Mouse (Mus musculus) forebrain, embryonic 14.5 days (tissue): Measurements from ENCODE around the gene Mpped2. TPM values are rescaled to one million over a fixed set of nuclear protein-coding genes. Genes with fewer than 3 reads are reported as not detected.

Experiments used
- ATAC-seq: fragments of 200-750 bp; cut with Nextera tagmentation; 2 replicates; pipeline ENCODE4 v1.8.0; 2017; ENCODE audit warnings: mild to moderate bottlenecking, moderate library complexity
- DNase-seq: peaks from one replicate; pipeline ENCODE4 v3.0.0-alpha.2; 2015; ENCODE audit warnings: low spot score
- H3K27ac ChIP-seq: fragments of 300-500 bp; sonication (generic); 2 replicates; pipeline ENCODE4 v1.5.1; 2014; ENCODE audit warnings: low read depth, mild to moderate bottlenecking, control low read depth, low read length, moderate library complexity
- H3K27me3 ChIP-seq: fragments of 300-500 bp; sonication (generic); replicated peaks from 2 replicates; pipeline ENCODE4 v1.6.1; 2014; ENCODE audit warnings: low read length, control low read depth, mixed read lengths; ENCODE audit not compliant: control insufficient read depth, insufficient read depth
- H3K36me3 ChIP-seq: fragments of 300-500 bp; sonication (generic); 2 replicates; pipeline ENCODE4 v1.6.1; 2014; ENCODE audit warnings: low read length, control low read depth; ENCODE audit not compliant: control insufficient read depth, insufficient read depth
- H3K4me1 ChIP-seq: fragments of 300-500 bp; sonication (generic); 2 replicates; pipeline ENCODE4 v1.6.1; 2014; ENCODE audit warnings: antibody characterized with exemption, low read length, control low read depth; ENCODE audit not compliant: control insufficient read depth, insufficient read depth
- H3K4me2 ChIP-seq: fragments of 300-500 bp; sonication (generic); 2 replicates; pipeline ENCODE4 v1.6.1; 2014; ENCODE audit warnings: mild to moderate bottlenecking, control low read depth, low read length
- H3K4me3 ChIP-seq: fragments of 300-500 bp; sonication (generic); 2 replicates; pipeline ENCODE4 v1.5.1; 2014; ENCODE audit warnings: low read depth, low read length, control low read depth
- H3K9ac ChIP-seq: fragments of 300-500 bp; sonication (generic); 2 replicates; pipeline ENCODE4 v1.6.1; 2014; ENCODE audit warnings: mild to moderate bottlenecking, low read length, control low read depth, moderate library complexity
- H3K9me3 ChIP-seq: fragments of 300-500 bp; sonication (generic); replicated peaks from 2 replicates; pipeline ENCODE4 v1.6.1; 2016; ENCODE audit warnings: low read length, control low read depth, mixed read lengths; ENCODE audit not compliant: control insufficient read depth
- WGBS: fragments of 180-500 bp; shearing (Covaris S2); extraction: QIAGEN DNeasy Blood & Tissue Kit; methylation state at CpG from one replicate; pipeline ENCODE4 v1.1.7; 2014; 5-methylcytosine and 5-hydroxymethylcytosine counted together
- polyA plus RNA-seq: library from polyadenylated mRNA; unstranded; fragments of >200 nt; fragmentation: Nextera tagmentation; extraction: Ambion mirVana; gene quantifications from 2 replicates; pipeline ENCODE4 v1.2.1, GENCODE M21; 2014

Gene Mpped2
- polyA plus RNA-seq, result 164 and 167 TPM in 2 replicates

DNA sequence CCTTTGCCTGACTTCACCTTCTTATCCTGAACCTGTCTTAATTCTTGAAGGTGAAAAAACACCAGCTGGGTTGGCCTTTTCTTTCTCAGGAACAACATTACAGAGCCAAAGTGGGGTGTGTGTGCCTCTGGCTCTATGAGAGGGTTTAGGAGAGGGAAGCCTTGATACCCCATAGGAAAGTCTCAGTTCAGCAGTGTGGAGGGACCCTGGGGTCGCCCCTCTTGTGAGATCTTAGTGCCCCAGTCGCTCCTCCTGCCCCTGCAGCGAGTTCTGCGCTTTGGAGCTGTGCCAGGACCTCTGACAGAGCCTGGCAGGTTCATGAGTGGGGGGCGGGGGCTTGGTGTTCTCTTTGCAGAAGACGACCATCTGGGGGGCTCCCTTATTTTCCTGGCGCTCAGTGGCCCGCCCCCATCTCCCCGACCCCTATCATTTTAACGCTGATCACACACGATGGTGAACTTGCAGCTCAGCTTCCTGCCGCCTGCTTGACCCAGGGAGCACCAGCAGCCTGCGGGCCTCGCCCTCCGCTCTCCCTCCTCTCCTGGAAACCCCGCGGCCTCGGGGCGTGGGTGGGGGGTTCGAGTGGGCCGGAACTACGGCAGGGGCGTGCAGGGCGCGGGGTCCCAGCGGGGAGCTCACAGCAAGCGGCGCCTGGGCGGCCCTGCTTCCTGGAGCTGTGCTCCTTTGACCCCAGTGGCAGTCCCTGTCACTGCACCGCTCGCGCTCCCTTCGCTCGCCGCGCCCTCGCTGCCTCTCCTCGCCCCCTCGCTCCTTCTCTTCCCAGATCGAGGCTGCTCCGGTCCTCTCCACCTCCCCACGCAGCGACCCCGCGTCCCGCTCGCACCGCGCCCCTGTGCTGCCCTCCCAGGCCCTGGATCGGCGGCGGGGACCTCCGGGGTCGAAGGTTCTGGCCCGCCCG is at the start of gene Mpped2:
TSS of gene Mpped2 (plus strand) at position 487 of the 919 bp plus-strand sequence.
- peak within 1 kb of the TSS; percentile 94 for H3K4me3 ChIP-seq
- DNase-seq (peak; percentile 87), ATAC-seq (peak; percentile 54)
- H3K27me3 ChIP-seq, result no peaks in the 10 kb centered on the region
- H3K9me3 ChIP-seq, result no peaks in the 10 kb centered on the region
- peak within 1 kb of the TSS; percentile 99 for H3K9ac ChIP-seq
- under 1% methylated on average over 35 of the region's 56 CpGs for WGBS
- H3K27ac ChIP-seq, result peak within 1 kb of the TSS; percentile 100
- H3K4me2 ChIP-seq, result peak within 1 kb of the TSS; percentile 69
- H3K36me3 ChIP-seq, result no peaks in the 10 kb centered on the region
- H3K4me1 ChIP-seq, result peaks cover 8% of the 10 kb centered on the region; the same call in 1 of the 2 replicates

DNA sequence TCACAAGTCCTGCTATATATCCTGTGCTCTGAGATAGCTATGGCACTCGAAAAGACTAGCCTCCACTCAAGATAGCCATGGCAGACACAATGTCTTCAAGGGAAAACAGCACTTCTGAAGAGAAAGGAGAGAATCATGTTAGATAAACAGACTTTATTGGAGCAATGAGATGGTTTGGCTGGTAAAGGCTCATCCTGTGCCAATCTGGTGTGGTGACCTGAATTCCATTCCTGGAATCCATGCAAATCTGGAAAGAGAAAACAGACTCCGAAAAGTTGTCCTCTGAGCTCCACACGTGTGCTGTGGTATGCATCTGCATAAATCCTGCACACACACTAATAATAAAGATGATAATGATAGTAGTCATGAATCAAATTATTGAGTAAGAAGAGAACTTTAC is 48.3 kb upstream of the Mpped2 start:
- Histone ChIP-seq H3K4me2 (no peak overlapping the region), H3K4me3 (no peak overlapping the region), H3K4me1 (0 out of 2 replicates have a peak, but pooled peaks cover 6% of the 10 kb centered on the region), H3K27ac (no peak overlapping the region), H3K9ac (no peak overlapping the region), H3K27me3 (no peaks in the 10 kb centered on the region), H3K36me3 (no peaks in the 10 kb centered on the region), H3K9me3 (no peaks in the 10 kb centered on the region)
- WGBS, result 86% methylated on average over 3 of the region's 3 CpGs
- ATAC-seq, result no peak
- no peak for DNase-seq

DNA sequence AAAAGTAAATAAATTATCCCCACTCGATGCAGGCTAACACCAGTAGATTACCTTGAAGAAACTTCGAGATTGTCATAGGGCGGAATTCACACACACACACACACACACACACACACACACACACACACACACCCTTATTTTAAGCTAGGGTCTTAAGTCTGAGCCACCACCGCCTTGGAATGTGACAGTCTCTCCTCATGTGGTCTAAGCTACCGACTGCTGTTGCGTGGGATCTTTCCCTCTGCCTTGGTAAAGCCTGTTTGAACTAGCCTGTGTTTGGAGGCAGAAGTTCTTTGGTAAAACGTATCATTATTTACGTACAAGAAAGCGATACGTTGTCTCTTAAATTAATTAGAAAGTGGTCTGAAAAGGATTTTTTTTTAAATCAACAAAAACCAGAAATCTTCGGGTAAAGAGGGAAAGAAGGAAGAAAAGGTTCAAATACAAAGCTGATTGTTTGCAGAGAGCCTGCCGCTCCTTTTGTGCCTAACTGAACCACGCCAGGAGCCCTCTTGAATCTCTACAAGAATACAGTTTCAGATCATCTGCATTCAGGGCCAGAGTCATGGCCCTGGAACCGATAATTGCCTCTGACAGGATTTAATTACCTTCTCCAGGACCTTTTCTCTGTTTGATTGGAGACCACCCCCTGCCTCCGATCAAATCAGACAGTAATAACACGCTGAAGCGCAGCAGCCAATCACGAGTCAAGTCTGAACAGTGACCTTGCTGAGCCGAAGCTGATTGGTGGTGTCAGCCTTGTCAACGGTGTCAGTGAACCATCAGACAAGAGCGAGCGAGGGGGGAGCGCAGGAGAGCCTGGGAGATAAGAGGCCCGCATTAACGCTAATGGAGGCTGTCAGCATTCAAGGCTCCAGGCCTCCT is 43.1 kb upstream of the Mpped2 start:
- Histone ChIP-seq H3K4me2 (peak overlapping the region; percentile 58), H3K9ac (peak overlapping the region; percentile 64), H3K9me3 (no peaks in the 10 kb centered on the region), H3K4me3 (peak overlapping the region; percentile 38), H3K27ac (peak overlapping the region; percentile 76), H3K36me3 (no peaks in the 10 kb centered on the region), H3K27me3 (no peaks in the 10 kb centered on the region), H3K4me1 (peaks cover 9% of the 10 kb centered on the region; the same call in 1 of the 2 replicates)
- WGBS, result 3% methylated on average over 25 of the region's 25 CpGs
- ATAC-seq (peak; percentile 98), DNase-seq (peak; percentile 98)

DNA sequence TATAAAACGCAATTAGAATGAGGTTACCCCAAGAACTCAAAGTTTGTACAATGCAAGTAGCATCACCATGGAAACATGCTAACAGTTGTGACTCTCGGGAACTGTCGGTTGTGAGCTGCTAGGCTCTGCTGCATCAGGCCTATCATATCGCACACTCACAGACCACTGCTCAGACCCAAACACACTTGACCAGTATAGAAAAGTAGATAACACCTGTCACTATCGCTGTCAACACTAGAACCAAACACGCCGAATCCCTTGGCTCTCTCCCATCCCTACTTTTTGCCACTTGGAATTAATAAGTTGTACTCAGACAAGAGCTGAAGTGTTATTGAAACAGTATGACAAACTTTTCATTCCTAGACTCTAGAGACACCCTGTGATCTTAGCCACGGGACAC is 40.9 kb upstream of the Mpped2 start:
- H3K4me2 ChIP-seq, result no peak overlapping the region
- H3K4me1 ChIP-seq, result peaks cover 9% of the 10 kb centered on the region; the same call in 1 of the 2 replicates
- no peak for DNase-seq
- no peak overlapping the region for H3K4me3 ChIP-seq
- WGBS, result 58% methylated on average over 8 of the region's 8 CpGs
- H3K36me3 ChIP-seq, result no peaks in the 10 kb centered on the region
- H3K9me3 ChIP-seq, result no peaks in the 10 kb centered on the region
- H3K27ac ChIP-seq, result no peak overlapping the region
- no peak for ATAC-seq
- no peak overlapping the region for H3K9ac ChIP-seq
- H3K27me3 ChIP-seq, result no peaks in the 10 kb centered on the region

DNA sequence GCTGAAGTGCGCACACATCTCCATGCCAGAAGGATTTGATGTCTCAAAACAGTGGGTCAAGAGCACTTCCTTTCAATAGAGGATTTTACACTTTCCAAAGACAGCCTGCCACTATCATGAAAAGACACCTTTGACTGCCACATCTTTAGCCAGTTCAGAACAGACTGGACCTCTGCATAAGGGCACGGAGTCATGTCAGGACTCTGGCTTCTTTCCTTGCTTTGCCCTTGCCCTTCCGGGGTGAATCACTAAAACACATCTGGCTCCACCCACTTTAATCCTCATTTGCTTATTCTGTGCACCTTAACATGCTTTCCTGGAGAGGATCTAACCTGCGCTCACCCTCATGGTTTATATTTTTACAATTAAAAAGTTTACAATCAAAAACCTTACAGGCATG is 40.3 kb upstream of the Mpped2 start:
- no peak overlapping the region for H3K4me2 ChIP-seq
- H3K27ac ChIP-seq, result no peak overlapping the region
- whole genome bisulfite sequencing, result 87% methylated on average over 4 of the region's 4 CpGs
- ATAC-seq (no peak), DNase-seq (no peak)
- no peak overlapping the region for H3K9ac ChIP-seq
- no peak overlapping the region for H3K4me3 ChIP-seq
- no peaks in the 10 kb centered on the region for H3K36me3 ChIP-seq
- H3K4me1 ChIP-seq, result peaks cover 9% of the 10 kb centered on the region; the same call in 1 of the 2 replicates
- H3K27me3 ChIP-seq, result no peaks in the 10 kb centered on the region
- H3K9me3 ChIP-seq, result no peaks in the 10 kb centered on the region

DNA sequence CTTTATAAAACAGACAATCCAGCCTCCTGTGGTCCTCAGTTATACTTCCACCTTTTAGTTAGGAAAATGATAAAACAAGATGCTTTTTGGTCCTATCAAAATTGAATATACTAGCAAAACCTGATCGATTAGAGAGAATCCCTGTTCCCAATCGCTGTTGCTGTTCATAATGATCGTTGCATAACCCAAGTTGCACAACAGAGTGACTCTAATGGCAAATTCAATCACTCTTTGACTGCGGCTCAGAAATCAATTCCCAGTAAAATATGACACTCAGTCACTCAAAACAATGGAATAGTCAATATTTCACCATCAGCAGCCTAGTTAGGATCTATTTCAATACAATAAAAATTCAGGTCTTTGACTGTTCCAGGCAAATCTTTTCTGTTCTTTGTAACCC is 39.8 kb upstream of the Mpped2 start:
- no peak overlapping the region for H3K4me3 ChIP-seq
- peaks cover 9% of the 10 kb centered on the region; the same call in 1 of the 2 replicates for H3K4me1 ChIP-seq
- no peaks in the 10 kb centered on the region for H3K9me3 ChIP-seq
- no peaks in the 10 kb centered on the region for H3K27me3 ChIP-seq
- H3K4me2 ChIP-seq, result no peak overlapping the region
- no peak overlapping the region for H3K9ac ChIP-seq
- ATAC-seq (no peak), DNase-seq (no peak)
- no peaks in the 10 kb centered on the region for H3K36me3 ChIP-seq
- no peak overlapping the region for H3K27ac ChIP-seq
- 95% methylated on average over 4 of the region's 4 CpGs for WGBS

DNA sequence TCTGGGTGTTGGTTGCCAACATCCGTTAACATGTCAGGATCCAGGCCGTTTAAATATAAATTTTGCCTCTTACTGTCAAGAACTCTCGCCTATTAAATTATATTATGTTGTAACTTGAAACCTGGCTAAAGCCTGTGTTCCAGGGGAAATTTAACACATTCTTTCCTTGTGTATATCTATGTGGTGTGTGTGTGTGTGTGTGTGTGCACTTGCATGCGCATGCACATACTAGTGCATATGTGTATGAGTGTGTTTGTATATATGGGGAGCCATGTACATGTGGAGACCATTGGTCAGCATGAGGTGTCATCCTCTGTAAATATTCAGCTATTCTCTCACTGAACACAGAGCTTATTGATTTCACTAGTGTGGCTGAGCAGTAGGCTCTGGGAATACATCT is 37.8 kb upstream of the Mpped2 start:
- no peak for DNase-seq
- Histone ChIP-seq H3K4me2 (no peak overlapping the region), H3K27me3 (no peaks in the 10 kb centered on the region), H3K9me3 (no peaks in the 10 kb centered on the region), H3K4me1 (peaks cover 3% of the 10 kb centered on the region; the same call in 1 of the 2 replicates), H3K27ac (no peak overlapping the region), H3K9ac (no peak overlapping the region), H3K4me3 (no peak overlapping the region), H3K36me3 (no peaks in the 10 kb centered on the region)
- WGBS, result 69% methylated on average over 4 of the region's 4 CpGs
- no peak for ATAC-seq

DNA sequence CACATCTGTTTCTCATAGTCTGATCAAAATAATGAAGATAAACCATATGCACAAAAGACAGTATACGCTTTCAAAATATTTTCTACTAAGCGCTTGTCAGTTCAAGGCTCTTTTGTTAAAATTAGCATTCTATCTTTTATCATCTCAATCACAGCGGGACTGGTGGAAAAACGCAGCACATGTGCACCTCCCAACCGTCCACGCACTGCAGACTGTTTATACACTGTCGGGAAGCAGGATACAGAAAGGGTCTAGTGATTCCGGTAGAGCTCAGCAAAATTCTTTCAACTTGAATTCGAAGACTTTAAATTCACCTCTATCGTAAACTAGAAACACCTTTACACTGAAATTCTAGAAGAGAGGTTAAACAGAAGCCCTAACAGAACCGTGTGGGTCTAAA is 27.8 kb upstream of the Mpped2 start:
- H3K4me2 ChIP-seq, result no peak overlapping the region
- H3K9me3 ChIP-seq, result no peaks in the 10 kb centered on the region
- H3K9ac ChIP-seq, result no peak overlapping the region
- no peak overlapping the region for H3K4me3 ChIP-seq
- H3K36me3 ChIP-seq, result no peaks in the 10 kb centered on the region
- H3K27me3 ChIP-seq, result no peaks in the 10 kb centered on the region
- ATAC-seq, result no peak
- peak; percentile 30 for DNase-seq
- no peak overlapping the region for H3K27ac ChIP-seq
- no peaks in the 10 kb centered on the region for H3K4me1 ChIP-seq
- WGBS, result 75% methylated on average over 11 of the region's 11 CpGs
